Mouse (Mus musculus): ENCODE results near the gene Arfip1.

DNA sequence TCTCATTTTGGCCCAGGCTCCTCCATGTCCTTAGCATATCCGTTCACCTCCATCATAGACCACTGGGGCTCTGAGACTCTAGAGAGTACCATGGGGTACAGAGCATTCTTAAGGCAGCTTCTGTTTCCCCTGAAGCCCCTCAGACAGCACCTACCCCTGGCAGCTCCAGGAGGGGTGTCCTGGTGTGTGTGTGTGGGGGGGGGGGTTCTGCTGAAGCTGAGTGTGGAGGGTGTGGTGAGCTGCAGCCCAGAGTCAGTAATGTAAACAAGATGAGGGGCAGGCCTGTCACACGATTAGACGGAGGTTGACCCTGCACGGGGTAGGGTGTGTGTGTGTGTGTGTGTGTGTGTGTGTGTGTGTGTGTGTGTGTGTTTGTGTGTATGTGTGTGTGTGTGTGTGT, 120.7 kb downstream of the Arfip1 start:
- TF ChIP-seq POLR2A (IDR thresholded peaks at IDR 0.05; ENCODE audit: borderline replicate concordance, insufficient read depth, low read length): no peak
- no peak for TF ChIP-seq CTCF (IDR thresholded peaks at IDR 0.05; ENCODE audit: borderline replicate concordance, insufficient read depth, low read depth, low read length)
